Mouse (Mus musculus): ENCODE results near the gene Sfmbt2. TPM values are rescaled to one million over a fixed set of nuclear protein-coding genes. Genes with fewer than 3 reads are reported as not detected.
"Not testable (repeated sequence)": the region's sequence is repeated elsewhere in the genome, so short reads cannot be mapped to it uniquely, and the experiment has no call there.

The Sfmbt2 gene
- 1.1 and 1.2 TPM in 2 replicates for total RNA-seq (2021)
- long read RNA-seq: 0 reads

- no peak for DNase-seq
Measured at GRCm38 (mm10) chr2:10370176-10370575, at the start of gene Sfmbt2. Sfmbt2 (plus strand) TSS chr2:10370510.

DNA sequence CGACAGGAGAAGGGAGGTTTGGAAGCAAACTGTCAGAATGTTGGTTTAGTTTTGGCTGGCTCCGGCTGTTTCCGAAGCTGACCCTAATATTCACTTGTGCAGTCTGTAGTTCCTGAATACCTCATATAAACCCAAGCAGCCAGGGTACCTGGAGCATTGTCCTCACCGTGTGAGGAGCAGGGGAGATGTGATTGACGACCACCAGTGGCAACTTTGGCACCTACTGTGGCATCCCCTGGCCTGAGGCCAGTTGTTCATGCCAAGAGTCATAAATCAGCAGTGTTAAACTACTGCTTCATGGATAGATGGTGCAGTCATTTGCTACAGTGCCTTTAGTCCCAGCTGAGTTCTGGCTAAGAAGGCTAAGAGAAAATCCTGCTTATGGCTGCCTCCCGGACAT is 49.2 kb upstream of the Sfmbt2 start:
- no peak for DNase-seq

GRCm38 (mm10) chr2:10323173-10323572 is 47.1 kb upstream of the Sfmbt2 start:
- DNase-seq: no peak

DNA sequence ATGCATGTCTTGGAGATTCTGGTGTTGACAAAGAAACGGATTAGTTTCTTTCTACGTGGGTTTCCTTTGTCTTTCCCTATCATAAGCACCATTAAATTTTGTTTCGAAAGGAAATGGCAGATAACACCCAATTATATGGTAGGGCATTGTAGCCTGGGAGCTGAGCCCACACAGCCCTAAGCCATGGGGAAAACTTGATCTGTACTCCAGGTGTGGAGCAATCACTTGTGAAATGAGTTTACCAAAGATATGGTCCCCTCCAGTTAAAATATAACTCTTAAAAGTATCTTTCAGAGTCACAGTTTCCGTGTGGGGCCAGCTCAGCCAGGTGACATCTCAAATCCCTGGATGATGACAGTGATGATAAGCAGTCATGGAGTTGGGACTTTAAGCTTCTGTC is 45.3 kb upstream of the Sfmbt2 start:
- no peak for DNase-seq

- DNase-seq: no peak
Measured at GRCm38 (mm10) chr2:10330216-10330615, 40.1 kb upstream of the Sfmbt2 start.

DNA sequence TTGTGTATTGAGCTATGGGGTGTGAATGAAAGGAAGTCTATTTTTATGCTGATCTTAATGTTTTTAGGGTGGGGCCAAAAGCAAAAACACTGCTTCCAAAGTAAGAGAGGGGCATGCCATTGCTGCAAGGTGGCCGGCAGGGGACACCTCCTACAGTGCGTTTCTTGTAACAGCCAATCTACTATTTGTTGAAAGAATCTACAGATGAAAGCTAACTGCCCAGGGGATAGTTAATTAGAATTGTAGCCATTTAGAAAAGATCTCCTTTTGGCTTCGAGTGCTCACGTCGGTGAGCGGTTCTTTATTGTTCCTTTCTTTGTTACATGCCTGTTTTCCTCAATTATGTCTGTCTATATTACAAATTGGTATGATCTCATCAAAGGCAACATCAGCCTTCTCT is 36.0 kb upstream of the Sfmbt2 start:
- DNase-seq: no peak

- no peak for DNase-seq
Measured at GRCm38 (mm10) chr2:10335037-10335608, 35.2 kb upstream of the Sfmbt2 start.

DNA sequence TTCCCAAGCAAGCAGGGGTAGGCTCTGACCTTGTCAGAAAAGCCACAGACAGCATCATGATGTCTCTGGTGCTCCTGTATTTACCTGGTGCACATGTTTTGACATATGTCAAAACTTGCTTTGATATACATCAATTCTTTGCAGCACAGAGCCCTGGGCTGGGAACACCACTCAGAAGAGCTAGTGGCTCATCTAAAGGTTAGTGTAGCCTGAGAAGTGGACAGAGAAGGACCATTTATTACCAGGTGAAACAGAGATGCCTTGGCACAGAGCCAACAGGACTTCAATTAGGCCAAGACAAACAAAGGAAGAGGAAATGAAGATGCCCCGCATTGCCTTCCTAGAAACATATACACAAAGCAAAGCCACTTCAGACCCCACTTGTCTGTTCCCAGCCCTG is 30.3 kb upstream of the Sfmbt2 start:
- DNase-seq: no peak

- no peak for DNase-seq
Measured at GRCm38 (mm10) chr2:10343523-10343922, 26.8 kb upstream of the Sfmbt2 start.

DNA sequence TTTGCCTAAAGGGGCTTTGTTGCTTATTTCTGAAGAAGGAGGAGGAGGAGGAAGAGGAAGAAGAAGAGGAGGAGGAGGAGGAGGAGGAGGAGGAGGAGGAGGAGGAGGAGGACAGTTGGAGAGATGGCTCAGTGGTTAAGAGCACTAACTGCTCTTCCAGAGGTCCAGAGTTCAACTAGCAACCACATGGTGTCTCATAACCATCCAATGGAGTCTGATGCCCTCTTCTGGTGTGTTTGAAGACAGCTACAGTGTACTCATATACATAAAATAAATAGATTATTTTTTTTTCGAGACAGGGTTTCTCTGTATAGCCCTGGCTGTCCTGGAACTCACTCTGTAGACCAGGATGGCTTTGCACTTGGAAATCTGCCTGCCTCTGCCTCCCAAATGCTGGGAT is 26.2 kb upstream of the Sfmbt2 start:
- DNase-seq: not testable (repeated sequence)

DNA sequence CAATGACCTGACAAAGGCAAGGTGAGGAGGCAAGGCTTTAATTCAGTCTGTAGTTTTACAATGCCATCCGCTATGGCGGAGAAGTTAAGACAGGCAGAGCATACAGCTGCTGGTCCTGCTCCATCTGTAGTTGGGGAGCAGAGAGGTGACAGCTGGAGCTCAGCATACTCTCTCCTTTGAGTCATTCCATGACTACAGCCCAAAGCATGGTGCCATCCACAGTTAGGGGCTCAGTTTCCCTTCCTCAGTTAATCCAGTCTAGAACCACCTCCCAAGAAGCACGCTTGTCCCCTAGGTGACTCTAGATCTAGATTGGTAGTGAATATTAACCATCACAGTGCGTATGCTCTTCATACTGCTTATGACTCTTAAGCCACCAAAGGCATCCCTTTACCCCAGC is 23.1 kb upstream of the Sfmbt2 start:
- DNase-seq: no peak

DNA sequence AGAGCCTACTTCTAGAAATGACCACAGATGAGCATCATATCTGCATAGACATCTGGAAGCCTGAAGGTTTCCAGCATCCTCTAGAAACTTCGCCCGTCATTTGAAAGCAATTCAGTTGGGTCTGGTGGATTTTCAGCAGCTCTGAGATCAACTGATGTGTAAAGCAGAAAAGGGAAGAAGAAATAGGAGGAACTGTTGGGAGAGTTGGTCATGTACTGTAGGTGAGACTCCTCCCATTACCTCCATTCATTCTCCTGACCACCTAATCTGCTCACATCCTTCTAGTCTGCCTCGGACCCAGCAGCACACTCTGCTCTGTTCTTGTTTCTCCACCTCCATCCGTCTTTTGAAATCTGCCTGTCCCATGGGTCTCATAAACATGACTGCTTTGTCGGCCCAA is 22.3 kb upstream of the Sfmbt2 start:
- no peak for DNase-seq

DNA sequence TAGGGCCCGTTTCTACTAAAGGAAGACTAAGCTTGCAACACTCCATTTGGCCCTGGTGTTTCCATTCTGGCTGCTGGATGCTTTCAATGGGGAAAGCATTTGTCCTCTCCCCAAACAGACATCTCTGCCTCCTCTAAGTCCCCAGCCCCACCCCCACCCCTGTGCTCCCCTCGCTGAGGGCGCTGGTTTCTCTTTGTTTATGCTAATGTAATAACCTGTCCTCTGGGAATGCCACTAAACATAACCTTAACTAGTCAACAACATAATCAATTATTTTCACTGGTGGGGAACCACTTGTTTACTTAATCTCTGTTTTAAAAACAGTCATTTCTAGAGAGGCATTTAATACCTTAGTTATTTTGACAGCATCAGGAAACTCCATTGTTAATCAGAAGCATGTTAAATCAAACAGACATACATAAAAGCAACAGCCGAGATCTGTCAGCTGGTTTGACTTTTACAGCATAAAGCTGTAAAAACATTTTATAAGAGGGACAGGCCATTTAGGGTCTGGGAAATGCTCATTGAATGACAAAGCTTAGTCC is 20.0 kb upstream of the Sfmbt2 start:
- no peak for DNase-seq

DNA sequence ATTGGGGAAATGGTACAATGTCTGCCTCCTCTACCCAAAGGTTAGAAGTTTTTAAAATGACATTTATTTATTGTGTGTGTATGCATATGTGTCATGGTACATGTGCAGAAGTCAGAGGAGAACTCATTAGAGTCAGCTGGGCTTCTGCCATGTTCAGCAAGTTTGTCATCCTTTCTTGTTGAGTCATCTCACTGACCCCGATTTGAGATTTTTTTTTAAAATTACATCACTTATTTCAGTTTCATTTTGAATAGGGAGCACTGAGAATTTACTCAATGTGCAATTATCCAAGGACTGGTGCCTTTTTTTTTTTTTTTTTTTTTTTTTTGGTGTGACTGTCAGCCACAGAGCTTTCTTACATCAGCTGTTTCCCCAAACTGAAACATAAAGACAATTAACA is 19.2 kb upstream of the Sfmbt2 start:
- DNase-seq: no peak

GRCm38 (mm10) chr2:10352887-10353286 is 17.4 kb upstream of the Sfmbt2 start:
- no peak for DNase-seq

GRCm38 (mm10) chr2:10353889-10354288 is 16.4 kb upstream of the Sfmbt2 start:
- DNase-seq: no peak

DNA sequence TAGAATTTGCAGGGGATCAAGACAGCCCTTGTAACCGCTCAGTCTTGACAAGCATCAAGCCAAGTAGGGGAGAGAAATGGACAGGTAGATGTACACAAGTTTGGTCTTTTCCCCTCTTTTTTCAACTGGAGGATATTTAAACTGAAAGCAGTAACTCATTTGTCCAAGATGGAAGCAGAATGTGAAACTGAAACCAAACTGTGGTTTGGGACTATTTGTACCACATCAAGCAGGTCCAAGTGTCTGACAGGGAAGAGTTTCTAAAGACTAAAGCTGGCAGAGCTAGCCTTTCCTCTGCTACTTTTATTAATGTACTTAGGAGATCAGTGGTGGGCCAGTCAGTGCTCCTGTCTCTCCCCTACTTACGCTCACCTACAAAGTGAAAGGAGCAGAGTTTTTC is 10.4 kb upstream of the Sfmbt2 start:
- no peak for DNase-seq

DNA sequence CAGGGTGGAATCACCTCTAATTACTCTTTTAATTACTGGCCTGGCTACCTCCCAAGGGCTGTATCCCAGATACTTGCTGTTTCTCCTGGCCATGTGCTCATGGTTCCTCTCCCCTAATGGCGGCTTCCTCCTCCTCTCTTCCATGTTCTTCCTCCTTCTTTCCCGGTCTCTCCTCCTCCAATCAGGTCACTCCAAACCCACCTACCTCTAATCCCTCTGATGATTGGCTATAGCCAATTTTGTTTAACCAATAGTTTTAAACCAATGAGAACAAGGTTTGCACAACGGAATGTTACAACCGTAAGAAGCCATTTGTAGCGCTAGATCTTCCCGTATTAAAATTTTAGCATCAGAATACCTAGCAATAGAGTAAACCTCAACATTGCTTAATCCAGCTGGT is 5.2 kb upstream of the Sfmbt2 start:
- DNase-seq: no peak

DNA sequence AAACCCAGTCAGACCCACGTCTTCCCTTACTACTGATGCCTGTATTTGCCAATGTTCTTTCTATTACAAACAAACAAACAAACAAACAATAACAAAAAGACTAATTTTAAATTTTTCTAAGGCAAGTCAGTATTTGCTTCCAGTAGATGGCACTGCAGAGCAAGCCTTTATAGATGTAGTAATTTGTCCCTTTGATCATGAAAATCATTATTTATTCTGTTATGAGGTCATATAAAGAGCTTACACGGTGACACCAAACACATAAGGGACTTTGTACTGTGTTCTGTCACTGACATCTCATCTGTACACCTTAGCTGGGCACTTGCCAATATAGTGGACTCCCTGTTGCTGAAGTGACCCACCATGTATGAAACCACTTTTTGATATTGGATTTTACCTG is 4.0 kb upstream of the Sfmbt2 start:
- no peak for DNase-seq

DNA sequence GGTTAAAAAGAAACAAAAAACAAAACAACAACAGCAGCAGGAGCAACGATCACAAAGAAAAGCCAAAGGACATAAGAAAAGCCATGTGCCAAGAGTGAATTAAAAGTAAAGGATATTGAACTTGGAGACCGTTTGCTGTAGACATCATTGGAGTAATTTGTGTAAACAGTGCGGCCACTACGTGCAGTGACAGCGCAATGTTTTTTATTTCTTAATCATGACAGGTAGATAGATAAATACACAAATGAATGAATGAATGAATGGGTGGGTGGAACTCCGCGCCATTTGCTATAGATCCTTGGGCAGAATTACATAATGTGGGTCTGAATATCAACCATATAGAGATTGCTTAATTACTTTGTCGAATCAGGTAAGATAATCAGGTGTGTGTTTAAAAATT is 634 bp upstream of the Sfmbt2 start:
- DNase-seq: no peak

DNA sequence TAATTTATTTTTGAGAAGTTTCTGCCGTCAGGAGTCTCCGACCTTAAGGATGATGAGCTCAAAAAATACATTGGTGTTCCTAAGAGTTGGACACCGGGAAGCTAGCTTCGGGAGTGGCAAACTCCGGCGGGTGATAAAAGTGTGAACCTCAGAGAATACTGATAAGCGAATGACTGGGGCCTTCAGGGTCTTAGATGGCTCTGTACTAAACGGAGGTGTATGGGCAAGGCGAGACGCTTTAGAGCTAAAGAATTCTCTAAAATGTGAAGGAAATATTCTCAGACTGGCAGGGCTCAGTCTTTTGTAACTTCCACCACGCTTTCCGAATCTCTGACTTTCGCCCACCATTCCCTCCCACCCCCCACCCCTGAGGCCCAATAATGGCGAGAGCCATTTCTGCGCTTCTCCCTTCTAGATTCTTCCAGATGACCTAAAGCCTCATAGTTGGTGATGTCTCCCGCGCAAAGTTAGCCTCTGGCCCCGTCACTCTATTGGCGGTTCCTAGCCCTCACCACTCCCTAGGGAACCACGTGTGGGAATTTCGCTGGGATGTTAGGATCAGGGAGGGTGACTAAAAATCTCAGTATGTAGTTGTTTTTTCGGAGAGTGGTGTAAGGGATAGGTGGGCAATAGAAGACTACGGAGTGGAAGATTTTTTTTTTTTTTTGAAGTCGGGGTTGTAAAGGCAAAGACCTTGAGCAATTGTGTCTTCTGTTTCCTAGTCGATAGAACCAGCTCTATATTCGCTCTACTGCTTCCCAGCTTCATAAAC is 563 bp downstream of the Sfmbt2 start:
- DNase-seq: no peak

GRCm38 (mm10) chr2:10371459-10371817 is 1.1 kb downstream of the Sfmbt2 start:
- no peak for DNase-seq

GRCm38 (mm10) chr2:10371899-10372298 is 1.6 kb downstream of the Sfmbt2 start:
- no peak for DNase-seq

- DNase-seq: peak; percentile 63
Measured at GRCm38 (mm10) chr2:10372321-10372723, 2.0 kb downstream of the Sfmbt2 start.
